Mouse (Mus musculus) kidney, postnatal 0 days (tissue): ENCODE data around the gene Atraid. TPM values are rescaled to one million over a fixed set of nuclear protein-coding genes. Genes with fewer than 3 reads are reported as not detected.
"Not testable (repeated sequence)": the region's sequence is repeated elsewhere in the genome, so short reads cannot be mapped to it uniquely, and the experiment has no call there.

Experiments
- ATAC-seq: fragments of 200-750 bp; cut with Nextera tagmentation; replicated peaks from 2 replicates; pipeline ENCODE4 v1.8.0; 2017; ENCODE audit warnings: low read depth, moderate number of reproducible peaks, moderate TSS enrichment, moderate library complexity; ENCODE audit not compliant: low FRiP score
- DNase-seq: peaks from one replicate; pipeline ENCODE4 v3.0.0-alpha.2; 2016; ENCODE audit warnings: low spot score
- H3K27ac ChIP-seq: fragments of 300-500 bp; sonication (generic); 2 replicates; pipeline ENCODE4 v1.5.1; 2014; ENCODE audit warnings: mild to moderate bottlenecking
- H3K27me3 ChIP-seq: fragments of 300-500 bp; sonication (generic); 2 replicates; pipeline ENCODE4 v1.6.1; 2014; ENCODE audit warnings: low read length, mixed read lengths; ENCODE audit not compliant: insufficient read depth
- H3K36me3 ChIP-seq: fragments of 300-500 bp; sonication (generic); 2 replicates; pipeline ENCODE4 v1.6.1; 2014; ENCODE audit warnings: low read length, mixed read lengths; ENCODE audit not compliant: insufficient read depth
- H3K4me1 ChIP-seq: fragments of 300-500 bp; sonication (generic); replicated peaks from 2 replicates; pipeline ENCODE4 v1.6.1; 2014; ENCODE audit warnings: antibody characterized with exemption, low read length, mixed read lengths; ENCODE audit not compliant: insufficient read depth
- H3K4me2 ChIP-seq: fragments of 300-500 bp; sonication (generic); 2 replicates; pipeline ENCODE4 v1.6.1; 2014; ENCODE audit warnings: mild to moderate bottlenecking, low read length, moderate library complexity, mixed read lengths
- H3K4me3 ChIP-seq: fragments of 300-500 bp; sonication (generic); replicated peaks from 2 replicates; pipeline ENCODE4 v1.5.1; 2014; ENCODE audit warnings: low read depth, low read length
- H3K9ac ChIP-seq: fragments of 300-500 bp; sonication (generic); 2 replicates; pipeline ENCODE4 v1.6.1; 2014; ENCODE audit warnings: low read depth, low read length
- H3K9me3 ChIP-seq: fragments of 300-500 bp; sonication (generic); replicated peaks from 2 replicates; pipeline ENCODE4 v1.6.1; 2016; ENCODE audit warnings: low read length, inconsistent platforms, mixed read lengths
- CTCF ChIP-seq: IDR thresholded peaks from 2 replicates; pipeline ENCODE4 v1.5.1; 2016; ENCODE audit warnings: antibody characterized with exemption, low read depth, mild to moderate bottlenecking, moderate library complexity
- WGBS: fragments of 180-500 bp; shearing (Covaris S2); extraction: QIAGEN DNeasy Blood & Tissue Kit; methylation state at CpG from one replicate; pipeline ENCODE4 v1.1.7; 2014; 5-methylcytosine and 5-hydroxymethylcytosine counted together
- polyA plus RNA-seq: library from polyadenylated mRNA; unstranded; fragments of >200 nt; fragmentation: Nextera tagmentation; extraction: Ambion mirVana; gene quantifications from 2 replicates; pipeline ENCODE4 v1.2.1, GENCODE M21; 2015

Atraid gene
- polyA plus RNA-seq, 1 experiment from 2014 or later, result 290 TPM

DNA sequence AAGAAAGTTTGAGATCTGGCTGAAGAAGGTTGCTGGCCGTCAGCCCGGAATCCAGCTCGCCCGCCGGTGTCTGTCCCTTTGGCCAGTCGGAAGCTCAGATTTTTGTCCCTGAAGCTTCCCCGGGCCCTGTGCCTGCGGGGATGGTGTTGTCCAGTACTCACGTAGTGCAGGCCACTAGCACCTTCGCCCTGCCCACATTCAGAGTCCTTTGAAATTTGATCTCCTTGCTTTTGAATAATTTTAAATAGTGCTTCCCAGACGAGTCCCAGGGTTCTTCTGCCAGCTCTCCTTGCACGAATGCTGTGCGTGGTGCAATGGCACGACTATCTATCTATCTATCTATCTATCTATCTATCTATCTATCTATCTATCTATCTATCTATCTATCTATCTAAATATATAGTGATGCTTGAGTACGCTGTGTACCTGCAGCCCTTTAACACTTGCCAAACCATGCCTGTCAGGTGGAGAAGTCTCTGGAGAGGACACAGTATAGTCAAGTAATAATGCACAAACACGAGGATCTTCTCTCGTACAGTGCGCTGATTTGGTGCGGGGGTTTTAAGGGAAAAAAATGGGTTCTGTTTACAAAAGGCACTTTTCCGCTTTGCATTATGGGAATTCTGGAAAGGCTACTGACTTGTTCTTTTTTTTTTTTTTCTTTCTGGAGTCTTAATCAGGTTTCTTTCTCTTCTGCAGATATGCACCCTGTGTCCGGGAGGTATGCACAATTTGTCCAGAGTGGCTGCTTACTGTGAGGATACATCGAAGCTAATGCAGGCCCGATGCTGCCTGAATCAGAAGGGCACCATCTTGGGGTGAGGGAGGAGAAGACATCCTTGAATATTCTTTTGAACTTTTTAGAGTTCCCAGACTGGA, 890 bp downstream of the Atraid start, which contains the start of gene Slc5a6:
TSS of gene Slc5a6 (minus strand) at position 162 of the 879 bp plus-strand sequence.
- peak within 1 kb of the TSS; percentile 58 for H3K4me3 ChIP-seq
- H3K9ac ChIP-seq, result peak within 1 kb of the TSS; percentile 77
- no peaks in the 10 kb centered on the region for H3K9me3 ChIP-seq
- peak; percentile 66 for TF ChIP-seq CTCF
- no peaks in the 10 kb centered on the region for H3K27me3 ChIP-seq
- peak within 1 kb of the TSS; percentile 95 for H3K27ac ChIP-seq
- peak; percentile 87 for DNase-seq
- H3K4me1 ChIP-seq, result peaks cover 2% of the 10 kb centered on the region; the same call in 1 of the 2 replicates
- ATAC-seq, result peak; percentile 59
- WGBS, result under 1% methylated on average over 23 of the region's 23 CpGs
- no peaks in the 10 kb centered on the region for H3K36me3 ChIP-seq
- peak within 1 kb of the TSS; percentile 75 for H3K4me2 ChIP-seq

DNA sequence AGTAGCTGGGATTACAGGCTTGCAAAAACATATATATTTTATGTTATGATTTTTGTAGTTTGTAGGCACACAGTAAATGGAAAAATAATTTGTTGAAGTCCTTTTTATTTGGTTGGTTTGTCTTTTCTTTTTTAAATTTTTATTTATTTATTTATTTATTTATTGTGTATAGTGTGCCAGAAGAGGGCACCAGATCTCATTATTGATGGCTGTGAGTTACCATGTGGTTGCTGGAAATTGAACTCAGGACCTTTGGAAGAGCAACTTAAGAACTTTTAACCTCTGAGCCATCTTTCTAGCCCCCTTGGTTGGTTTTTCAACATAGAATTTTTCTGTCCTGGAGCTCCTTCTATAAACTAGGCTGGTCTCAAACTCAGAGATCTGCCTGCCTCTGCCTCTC, 2.3 kb downstream of the Atraid start:
- H3K36me3 ChIP-seq, result no peaks in the 10 kb centered on the region
- H3K27ac ChIP-seq, result no peak overlapping the region
- H3K9ac ChIP-seq, result no peak overlapping the region
- H3K27me3 ChIP-seq, result no peaks in the 10 kb centered on the region
- TF ChIP-seq CTCF, result peak; percentile 25; the same call in 1 of the 2 replicates
- no peaks in the 10 kb centered on the region for H3K9me3 ChIP-seq
- peaks cover 9% of the 10 kb centered on the region; the same call in 1 of the 2 replicates for H3K4me1 ChIP-seq
- no peak for ATAC-seq
- DNase-seq, result no peak
- H3K4me3 ChIP-seq, result no peak overlapping the region
- H3K4me2 ChIP-seq, result no peak overlapping the region

DNA sequence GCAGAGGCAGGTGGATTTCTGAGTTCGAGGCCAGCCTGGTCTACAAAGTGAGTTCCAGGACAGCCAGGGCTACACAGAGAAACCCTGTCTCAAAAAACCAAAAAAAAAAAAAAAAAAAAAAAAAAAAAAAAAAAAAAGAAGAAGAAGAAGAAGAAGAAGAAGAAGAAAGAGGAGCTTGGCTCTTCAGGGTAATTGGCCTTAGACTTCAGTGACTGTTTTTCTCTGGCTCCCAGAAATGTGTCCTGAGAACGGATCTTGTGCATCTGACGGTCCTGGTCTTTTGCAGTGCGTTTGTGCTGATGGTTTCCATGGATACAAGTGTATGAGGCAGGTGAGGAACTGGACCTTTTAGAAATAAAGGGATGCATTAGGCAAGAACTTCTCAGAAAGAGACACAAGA, 5.6 kb downstream of the Atraid start:
- not testable (repeated sequence) for H3K27me3 ChIP-seq, H3K9ac ChIP-seq, DNase-seq, H3K36me3 ChIP-seq, ATAC-seq, H3K4me1 ChIP-seq, H3K9me3 ChIP-seq
- WGBS, result 63% methylated on average over 4 of the region's 4 CpGs
- Histone ChIP-seq H3K4me2 (peak overlapping the region; percentile 83), H3K4me3 (0 out of 2 replicates have a peak overlapping the region, but pooled peaks have one; percentile 51), H3K27ac (0 out of 2 replicates have a peak overlapping the region, but pooled peaks have one; percentile 19)

DNA sequence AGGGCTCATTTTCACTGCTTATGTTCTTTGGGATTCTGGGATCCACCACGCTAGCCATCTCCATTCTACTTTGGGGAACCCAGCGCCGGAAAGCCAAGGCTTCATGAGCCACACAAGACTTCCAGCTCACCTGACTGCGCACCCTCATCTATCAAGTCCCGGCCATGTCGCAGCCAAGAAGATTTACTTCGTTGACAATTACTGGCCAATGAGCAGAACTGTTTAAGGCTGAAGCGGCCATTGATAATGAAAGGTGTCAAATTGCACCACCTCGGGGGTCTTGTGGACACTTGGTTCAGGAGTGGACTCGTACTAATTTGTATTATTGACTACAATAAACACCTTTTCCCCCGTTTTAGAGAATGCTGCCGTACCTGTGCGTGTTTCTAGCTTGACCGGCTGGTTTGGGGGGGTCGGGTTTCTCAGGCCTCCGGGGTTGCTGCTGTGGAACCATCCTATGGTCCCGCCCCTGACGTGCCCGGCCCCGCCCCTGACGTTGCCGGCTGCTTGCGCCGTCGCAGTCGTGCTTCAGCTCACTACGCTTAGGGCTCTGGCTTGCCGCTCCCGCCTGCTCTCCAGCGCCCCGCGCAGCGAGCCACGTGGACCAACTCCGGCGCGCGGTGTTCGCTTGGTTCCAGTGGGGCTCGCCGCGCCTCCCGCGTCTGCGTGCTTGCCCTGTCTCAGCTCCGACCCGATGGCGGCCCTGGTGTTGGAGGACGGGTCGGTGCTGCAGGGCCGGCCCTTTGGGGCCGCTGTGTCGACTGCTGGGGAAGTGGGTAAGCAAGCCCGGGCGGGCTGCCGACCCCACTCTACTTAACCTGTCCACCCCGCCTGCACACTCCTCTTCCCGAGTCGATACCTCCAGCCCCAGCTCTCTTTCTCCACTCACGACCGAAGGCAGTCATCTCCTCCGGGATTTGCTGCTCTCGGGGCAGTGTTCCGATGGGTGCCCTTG, 6.4 kb downstream of the Atraid start, which contains the start of gene Cad:
TSS of gene Cad (plus strand) at position 520 of the 955 bp plus-strand sequence.
- H3K4me2 ChIP-seq, result peak within 1 kb of the TSS; percentile 83
- H3K36me3 ChIP-seq, result peaks cover 12% of the 10 kb centered on the region; the same call in 1 of the 2 replicates
- peak; percentile 96 for ATAC-seq
- H3K27ac ChIP-seq, result peak within 1 kb of the TSS; percentile 43; the same call in 1 of the 2 replicates
- TF ChIP-seq CTCF, result peak; percentile 30
- peak; percentile 95 for DNase-seq
- peak within 1 kb of the TSS; percentile 51 for H3K4me3 ChIP-seq
- no peaks in the 10 kb centered on the region for H3K27me3 ChIP-seq
- peak within 1 kb of the TSS; percentile 66 for H3K9ac ChIP-seq
- WGBS, result under 1% methylated on average over 63 of the region's 64 CpGs
- peaks cover 9% of the 10 kb centered on the region; the same call in 1 of the 2 replicates for H3K4me1 ChIP-seq
- H3K9me3 ChIP-seq, result no peaks in the 10 kb centered on the region

DNA sequence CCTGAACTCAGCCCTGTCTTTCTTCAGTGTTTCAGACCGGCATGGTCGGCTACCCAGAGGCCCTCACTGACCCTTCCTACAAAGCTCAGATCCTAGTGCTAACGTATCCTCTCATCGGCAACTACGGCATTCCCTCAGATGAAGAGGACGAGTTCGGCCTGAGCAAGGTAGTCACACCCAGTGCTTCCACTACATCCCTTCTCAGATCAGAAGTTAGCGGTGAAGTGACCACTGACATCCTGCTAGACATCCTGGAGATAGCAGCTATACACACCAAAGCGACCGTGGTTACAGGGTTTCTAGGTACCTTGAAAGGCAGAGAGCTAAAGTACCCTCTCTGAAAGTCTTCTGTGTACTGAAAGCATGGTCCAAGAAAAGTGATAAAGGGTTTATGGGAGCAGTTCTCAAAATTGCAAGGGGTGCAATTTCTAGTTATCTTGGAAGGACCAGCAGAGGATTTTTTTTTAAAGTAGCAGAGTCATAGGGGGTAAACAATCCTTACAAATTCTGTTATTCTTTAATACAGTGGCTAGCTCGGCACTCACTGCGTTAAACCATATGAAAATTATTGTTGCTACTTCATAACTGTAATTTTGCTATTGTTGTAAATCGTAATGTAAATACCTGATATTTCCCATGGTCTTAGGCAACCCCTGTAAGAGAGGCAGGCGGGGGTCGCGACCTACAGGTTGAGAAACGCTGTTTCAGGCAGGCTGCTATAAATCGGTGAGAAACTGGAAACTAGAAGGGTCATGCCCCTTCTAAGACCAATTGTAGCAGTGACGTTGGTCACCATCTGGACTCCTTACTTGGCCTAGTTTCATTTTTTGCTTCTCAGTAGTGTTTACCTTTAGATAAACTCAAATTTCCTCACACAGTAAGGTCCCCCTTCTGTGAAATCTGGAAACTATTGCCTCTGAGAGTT, 7.4 kb downstream of the Atraid start:
- peak; percentile 55; the same call in 1 of the 2 replicates for ATAC-seq
- H3K4me2 ChIP-seq, result peak overlapping the region; percentile 83
- H3K27ac ChIP-seq, result peak overlapping the region; percentile 43; the same call in 1 of the 2 replicates
- peaks cover 21% of the 10 kb centered on the region for H3K36me3 ChIP-seq
- H3K4me1 ChIP-seq, result peaks cover 9% of the 10 kb centered on the region; the same call in 1 of the 2 replicates
- H3K9ac ChIP-seq, result peak overlapping the region; percentile 66
- H3K9me3 ChIP-seq, result no peaks in the 10 kb centered on the region
- TF ChIP-seq CTCF, result no peak
- peak; percentile 18 for DNase-seq
- H3K4me3 ChIP-seq, result peak overlapping the region; percentile 51
- no peaks in the 10 kb centered on the region for H3K27me3 ChIP-seq
- WGBS, result 14% methylated on average over 19 of the region's 19 CpGs
